In the genomic region with DNA sequence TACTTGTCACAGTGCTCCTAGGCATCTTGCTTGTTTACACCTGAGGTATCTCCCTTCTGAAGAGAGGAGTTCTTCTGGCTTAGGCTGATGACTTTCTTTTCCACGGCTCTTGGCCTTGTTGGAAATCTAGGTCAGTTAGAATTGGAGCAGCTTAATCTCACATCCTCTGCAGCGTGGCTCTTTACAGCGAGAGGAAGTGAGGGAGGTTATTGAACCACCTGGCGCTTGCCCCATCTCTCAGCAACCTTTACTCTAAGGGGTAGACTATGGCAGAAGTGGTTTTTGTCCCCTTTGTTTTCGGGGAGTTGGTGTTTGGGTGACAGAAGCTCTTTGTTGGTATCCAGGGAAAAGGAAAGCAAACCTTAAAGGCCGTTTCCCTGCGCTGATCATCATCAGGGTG, we compare ENCODE assay signal across 24 mouse cellular contexts. TPM values are rescaled to one million over a fixed set of nuclear protein-coding genes. Genes with fewer than 3 reads are reported as not detected.
DNase-seq lines count a peak whose midpoint lies in the region; ATAC-seq lines count a peak whose summit lies in the region.
"Had no signal": no experiment of that assay in that cellular context is flagged by ENCODE, and none has a peak within 500 bp of the region (broad histone marks: within the 10 kb centered on the region; RNA-seq: fewer than 3 reads in every experiment).

No protein-coding gene starts in this region.

- intact Hi-C loops in heart, postnatal 25 days (cut with DNase I), result no loop called here

- no peak overlapping the region for H3K4me3 ChIP-seq in liver, embryonic 12.5 days
- H3K4me3 ChIP-seq: embryonic facial prominence, embryonic 10.5 days; forebrain, embryonic 15.5 days; heart, adult 2 months; heart, embryonic 13.5 days; intestine, embryonic 15.5 days; limb, embryonic 13.5 days; liver, embryonic 13.5 days; midbrain, embryonic 12.5 days had no signal

- H3K4me2 ChIP-seq in liver, embryonic 12.5 days, result no peak overlapping the region
- H3K4me2 ChIP-seq: forebrain, embryonic 15.5 days; heart, embryonic 13.5 days; hindbrain, embryonic 14.5 days; intestine, embryonic 15.5 days; limb, embryonic 13.5 days; liver, embryonic 13.5 days; midbrain, embryonic 12.5 days had no signal

- no peaks in the 10 kb centered on the region for H3K9me3 ChIP-seq in liver, embryonic 12.5 days (replicated peaks)
- H3K9me3 ChIP-seq: embryonic facial prominence, embryonic 10.5 days; forebrain, embryonic 15.5 days; heart, embryonic 13.5 days; intestine, embryonic 15.5 days; limb, embryonic 13.5 days; liver, embryonic 13.5 days; midbrain, embryonic 12.5 days had no signal

- H3K9ac ChIP-seq in liver, embryonic 12.5 days, result no peak overlapping the region
- H3K9ac ChIP-seq: forebrain, embryonic 15.5 days; heart, embryonic 13.5 days; hindbrain, embryonic 14.5 days; intestine, embryonic 15.5 days; limb, embryonic 13.5 days; liver, embryonic 13.5 days; midbrain, embryonic 12.5 days had no signal

- H3K27ac ChIP-seq in liver, embryonic 12.5 days, result no peak overlapping the region
- H3K27ac ChIP-seq: embryonic facial prominence, embryonic 10.5 days; forebrain, embryonic 15.5 days; heart, adult 2 months; heart, embryonic 13.5 days; hindbrain, embryonic 14.5 days; intestine, embryonic 15.5 days; limb, embryonic 13.5 days; liver, embryonic 13.5 days; midbrain, embryonic 12.5 days had no signal

- H3K4me1 ChIP-seq in liver, embryonic 12.5 days, result no peaks in the 10 kb centered on the region
- H3K4me1 ChIP-seq: embryonic facial prominence, embryonic 10.5 days; forebrain, embryonic 15.5 days; intestine, embryonic 15.5 days; limb, embryonic 13.5 days; liver, embryonic 13.5 days had no signal

- H3K27me3 ChIP-seq in liver, embryonic 12.5 days (replicated peaks), result no peaks in the 10 kb centered on the region
- H3K27me3 ChIP-seq: forebrain, embryonic 15.5 days; heart, embryonic 13.5 days; intestine, embryonic 15.5 days; limb, embryonic 13.5 days; liver, embryonic 13.5 days; midbrain, embryonic 12.5 days had no signal

- WGBS in liver, embryonic 12.5 days (ENCODE audit: insufficient replicate concordance), result 70% methylated on average over 7 of the region's 7 CpGs

- DNase-seq in heart, adult 11 months, result peak; percentile 80
- DNase-seq in heart, postnatal 25 days (ENCODE audit: low spot score), result no peak
- DNase-seq in brain, adult 2 months (ENCODE audit: low read depth, low spot score), result peak; percentile 65
- peak; percentile 58 to 76 for DNase-seq in thymus, adult 18-20 months
- DNase-seq in thymus, postnatal 36 days, result peak; percentile 63 to 78
- DNase-seq in neural tube, embryonic 10.5 days (ENCODE audit: extremely low spot score, low spot score), result no peak
- DNase-seq: adrenal gland, postnatal 25 days; gastrocnemius, postnatal 14 days; heart, adult 2 months; heart, postnatal 4 days; kidney, adult 8-10 months; kidney, postnatal 10 days; layer of hippocampus, postnatal 36 days; liver, embryonic 13.5 days; lung, adult 2 months; right cerebral cortex, postnatal 4 days had no signal

- H3K36me3 ChIP-seq in liver, embryonic 12.5 days, result peaks cover 3% of the 10 kb centered on the region; the same call in 1 of the 2 replicates

- no peak for ATAC-seq in liver, embryonic 12.5 days
- ATAC-seq: forebrain, embryonic 15.5 days; intestine, embryonic 15.5 days had no signal

RNA-seq across cellular contexts. Expression of a gene that starts 55.1 kb away (rescaled TPM):
- 10 to 100 TPM; 22.8 to 26.0 TPM for total RNA-seq in heart, postnatal 25 days (2021)
- polyA plus RNA-seq in liver, embryonic 12.5 days (2016; fragmentation: Nextera tagmentation; extraction: Ambion mirVana), result 69.2 and 71.6 TPM in 2 replicates

RNA-seq across cellular contexts. Expression of a gene that starts 55.2 kb away (rescaled TPM):
- 10 to 100 TPM; 62.2 to 63.5 TPM for total RNA-seq in heart, postnatal 25 days (2021)
- polyA plus RNA-seq in liver, embryonic 12.5 days (2016; fragmentation: Nextera tagmentation; extraction: Ambion mirVana), result 65.2 and 68.1 TPM in 2 replicates

Comparison
In these comparisons a context has a peak if more than half of its experiments do, and no peak if none do; other contexts are left out.
1. DNase-seq: peak in heart, adult 11 months (single experiment), brain, adult 2 months (single experiment), thymus, adult 18-20 months (2 of 2) and thymus, postnatal 36 days (2 of 2); none in heart, postnatal 25 days (single experiment) and neural tube, embryonic 10.5 days (single experiment).